Mouse (Mus musculus) CH12.LX (cell line): Measurements from ENCODE around the gene Tmem125. TPM values are rescaled to one million over a fixed set of nuclear protein-coding genes. Genes with fewer than 3 reads are reported as not detected.
"Not testable (repeated sequence)": the region's sequence is repeated elsewhere in the genome, so short reads cannot be mapped to it uniquely, and the experiment has no call there.

Experiments
- DNase-seq: peaks from one replicate; pipeline ENCODE4 v3.0.0-alpha.2; 2013; ENCODE audit errors: extremely low read depth
- H3K27ac ChIP-seq: 2 replicates; pipeline ENCODE4 v1.5.1; 2012; ENCODE audit warnings: low read depth, mild to moderate bottlenecking, control low read depth, moderate library complexity; ENCODE audit not compliant: insufficient read depth
- H3K27me3 ChIP-seq: replicated peaks from 2 replicates; pipeline ENCODE3; 2012; ENCODE audit warnings: inconsistent platforms
- H3K36me3 ChIP-seq, 2 experiments: replicated peaks in 1 of 2; 2 replicates each; pipeline versions ENCODE3 to v1.6.1; 2012; ENCODE audit warnings: inconsistent platforms in 1 of 2, low read length in 1 of 2, mild to moderate bottlenecking in 1 of 2, mixed read lengths in 1 of 2, moderate library complexity in 1 of 2; ENCODE audit not compliant: control insufficient read depth in 1 of 2, insufficient read depth in 1 of 2
- H3K4me1 ChIP-seq, 2 experiments: 2 replicates each; pipeline ENCODE4 v1.6.1; 2012; ENCODE audit warnings: inconsistent platforms in 1 of 2, moderate library complexity in 1 of 2; ENCODE audit not compliant: insufficient read depth in 2 of 2, control insufficient read depth in 1 of 2
- H3K4me2 ChIP-seq: 2 replicates; pipeline ENCODE4 v1.6.1; 2012; ENCODE audit warnings: low read depth, mild to moderate bottlenecking, control low read depth; ENCODE audit not compliant: poor library complexity, insufficient read depth, severe bottlenecking
- H3K4me3 ChIP-seq, 3 experiments: fragments of 150-350 bp in 1 of 3; sonication (generic) in 1 of 3; replicated peaks in 1 of 3; 2 replicates each; pipeline versions ENCODE3 to v1.5.1; 2011 to 2012; ENCODE audit warnings: low read depth in 2 of 3, low read length in 2 of 3, mild to moderate bottlenecking in 2 of 3, moderate library complexity in 2 of 3, control low read depth in 1 of 3, improper control_type of control experiment in 1 of 3, inconsistent platforms in 1 of 3, mixed read lengths in 1 of 3; ENCODE audit not compliant: poor library complexity in 1 of 3
- H3K79me2 ChIP-seq: replicated peaks from 2 replicates; pipeline ENCODE4 v1.6.1; 2012; ENCODE audit warnings: mild to moderate bottlenecking, moderate library complexity; ENCODE audit not compliant: control insufficient read depth, poor library complexity, insufficient read depth, severe bottlenecking; ENCODE audit errors: extremely low read depth
- H3K9ac ChIP-seq: 2 replicates; pipeline ENCODE4 v1.6.1; 2012; ENCODE audit warnings: low read depth, mild to moderate bottlenecking, control low read depth, moderate library complexity; ENCODE audit not compliant: insufficient read depth
- H3K9me3 ChIP-seq: replicated peaks from 2 replicates; pipeline ENCODE3; 2012; ENCODE audit warnings: low read length, inconsistent platforms, mixed read lengths
- CTCF ChIP-seq, 2 experiments: IDR thresholded peaks in 1 of 2; conservative IDR thresholded peaks in 1 of 2; 2 replicates each; pipeline ENCODE4 v1.5.1; 2011 to 2012; ENCODE audit warnings: low read depth in 2 of 2, low read length in 2 of 2, improper control_type of control experiment in 1 of 2, inconsistent platforms in 1 of 2, mild to moderate bottlenecking in 1 of 2, moderate library complexity in 1 of 2
- E2F4 ChIP-seq: IDR thresholded peaks from 2 replicates; pipeline ENCODE4 v1.6.1; 2011; ENCODE audit warnings: low read depth, low read length, improper control_type of control experiment; ENCODE audit not compliant: insufficient replicate concordance
- ETS1 ChIP-seq: conservative IDR thresholded peaks from 2 replicates; pipeline ENCODE4 v1.6.1; 2012; ENCODE audit warnings: low read depth, mild to moderate bottlenecking, inconsistent platforms, low read length, improper control_type of control experiment, moderate library complexity
- IRF4 ChIP-seq: IDR thresholded peaks from 2 replicates; pipeline ENCODE4 v1.6.1; 2014; ENCODE audit warnings: low read depth, mild to moderate bottlenecking, inconsistent platforms, low read length, improper control_type of control experiment
- JUN ChIP-seq: IDR thresholded peaks from 2 replicates; pipeline ENCODE4 v1.6.1; 2011; ENCODE audit warnings: low read depth, mild to moderate bottlenecking, low read length, improper control_type of control experiment, moderate library complexity; ENCODE audit not compliant: insufficient read depth
- MAFK ChIP-seq: IDR thresholded peaks from 2 replicates; pipeline ENCODE4 v1.6.1; 2011; ENCODE audit warnings: low read length, improper control_type of control experiment; ENCODE audit not compliant: insufficient replicate concordance
- MXI1 ChIP-seq: IDR thresholded peaks from 2 replicates; pipeline ENCODE4 v1.6.1; 2011; ENCODE audit warnings: mild to moderate bottlenecking, low read depth, low read length, improper control_type of control experiment
- MYC ChIP-seq: IDR thresholded peaks from 2 replicates; pipeline ENCODE4 v1.6.1; 2011; ENCODE audit warnings: low read depth, mild to moderate bottlenecking, improper control_type of control experiment, low read length
- NELFE ChIP-seq: IDR thresholded peaks from 2 replicates; pipeline ENCODE4 v1.6.1; 2011; ENCODE audit warnings: low read depth, low read length, improper control_type of control experiment
- PAX5 ChIP-seq: IDR thresholded peaks from 2 replicates; pipeline ENCODE4 v1.6.1; 2012; ENCODE audit warnings: low read length, inconsistent platforms, mixed read lengths
- SIN3A ChIP-seq: IDR thresholded peaks from 2 replicates; pipeline ENCODE4 v1.6.1; 2012; ENCODE audit warnings: low read length, improper control_type of control experiment, inconsistent platforms
- TBP ChIP-seq: conservative IDR thresholded peaks from 2 replicates; pipeline ENCODE4 v1.6.1; 2011; ENCODE audit warnings: low read depth, low read length, improper control_type of control experiment
- UBTF ChIP-seq: IDR thresholded peaks from 2 replicates; pipeline ENCODE4 v1.6.1; 2012; ENCODE audit warnings: low read depth, mild to moderate bottlenecking, inconsistent platforms, low read length, improper control_type of control experiment, moderate library complexity
- USF1 ChIP-seq: IDR thresholded peaks from 2 replicates; pipeline ENCODE4 v1.6.1; 2014; ENCODE audit warnings: low read depth, mild to moderate bottlenecking, inconsistent platforms, low read length, improper control_type of control experiment
- dilution Hi-C: fragments of 300-500 bp; cut with MboI; formaldehyde crosslinking; loops from 2 replicates; pipeline ENCODE4 v1.14.3; 2020; ENCODE audit warnings: low sequenced_read_pairs; ENCODE audit not compliant: extremely low pct_unique_long_range_greater_than_20kb, extremely low pct_ligation_motif_present
- in situ Hi-C: fragments of 300-500 bp; cut with MboI; formaldehyde crosslinking; loops from 3 replicates; pipeline ENCODE4 v1.14.3; 2019; ENCODE audit warnings: low sequenced_read_pairs, low pct_ligation_motif_present, low pct_unique_long_range_greater_than_20kb, mixed read lengths
- polyA plus RNA-seq: library from polyadenylated mRNA; unstranded; fragments of >175 nt; gene quantifications from 2 replicates; pipeline ENCODE4 v1.2.1, GENCODE M21; 2012; ENCODE audit warnings: low read depth; ENCODE audit not compliant: insufficient read length
- total RNA-seq, 2 experiments: library from RNA; depleted of rRNA; stranded (reverse); fragments of 300-350 nt in 1 of 2; fragments of >200 nt in 1 of 2; gene quantifications; 2 replicates each; pipeline ENCODE4 v1.2.3; 2012 to 2014

The Tmem125 gene
- total and polyA plus RNA-seq, 3 experiments: not detected

DNA sequence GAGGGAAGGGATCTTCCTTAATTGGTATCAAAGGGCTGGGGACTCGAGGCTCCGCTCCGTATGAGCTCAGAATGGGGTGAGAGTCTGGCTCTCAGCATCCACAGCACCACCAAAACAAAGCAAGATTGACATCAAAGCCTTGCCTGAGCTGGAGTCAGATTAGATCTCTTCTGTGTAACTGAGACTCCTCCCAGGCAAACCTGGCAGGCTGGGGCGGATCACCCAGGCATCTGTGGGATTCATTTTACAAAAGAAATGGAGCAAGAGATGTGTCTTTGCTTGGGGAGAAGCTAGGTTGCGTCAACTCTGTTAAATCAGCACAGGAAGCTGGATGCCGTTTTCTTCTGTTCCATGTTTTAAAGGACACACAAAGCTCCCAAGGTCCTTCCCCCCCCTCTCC is 34.8 kb downstream of the Tmem125 start:
- H3K4me3 ChIP-seq: no peak overlapping the region
- TF ChIP-seq TBP (no peak), MYC (no peak), MXI1 (no peak), MAFK (no peak), ETS1 (no peak), E2F4 (no peak), PAX5 (no peak), NELFE (no peak), SIN3A (no peak), JUN (no peak), USF1 (no peak)
- H3K27me3 ChIP-seq: peaks cover 58% of the 10 kb centered on the region
- H3K27ac ChIP-seq: no peak overlapping the region
- H3K9me3 ChIP-seq: no peaks in the 10 kb centered on the region
- in situ Hi-C loops (no loop called here), dilution Hi-C loops (no loop called here)
- no peaks in the 10 kb centered on the region for H3K79me2 ChIP-seq
- DNase-seq: no peak
- H3K4me2 ChIP-seq: no peak overlapping the region
- H3K36me3 ChIP-seq: no peaks in the 10 kb centered on the region
- H3K4me1 ChIP-seq: no peaks in the 10 kb centered on the region
- no peak overlapping the region for H3K9ac ChIP-seq

GRCm38 (mm10) chr4:118507171-118507570 is 36.7 kb downstream of the Tmem125 start:
- H3K9me3 ChIP-seq, H3K36me3 ChIP-seq, H3K27ac ChIP-seq, H3K4me1 ChIP-seq, dilution Hi-C loops, H3K79me2 ChIP-seq, H3K4me2 ChIP-seq, DNase-seq, in situ Hi-C loops, H3K9ac ChIP-seq, H3K4me3 ChIP-seq: not testable (repeated sequence)
- peaks cover 62% of the 10 kb centered on the region for H3K27me3 ChIP-seq

GRCm38 (mm10) chr4:118505551-118505950 is 38.3 kb downstream of the Tmem125 start:
- Histone ChIP-seq H3K4me1 (peaks cover 0 to 3% of the 10 kb centered on the region in 2 experiments; a peak in 2 of 4 replicates), H3K4me3 (no peak overlapping the region), H3K9me3 (no peaks in the 10 kb centered on the region), H3K4me2 (no peak overlapping the region), H3K27me3 (peaks cover 61% of the 10 kb centered on the region), H3K27ac (no peak overlapping the region), H3K36me3 (no peaks in the 10 kb centered on the region), H3K9ac (no peak overlapping the region), H3K79me2 (no peaks in the 10 kb centered on the region)
- dilution Hi-C loops: no loop called here
- in situ Hi-C loops: no loop called here
- DNase-seq: no peak
- TF ChIP-seq CTCF (conservative IDR thresholded peaks at IDR 0.05 in 1 of 2, IDR thresholded peaks at IDR 0.05 in 1 of 2; ENCODE audit: low read depth in 2 of 2, low read length in 2 of 2): no peak
- no peak for TF ChIP-seq UBTF
- TF ChIP-seq IRF4: no peak
